Mouse (Mus musculus) C2C12 (cell line): Measurements from ENCODE around the gene Jmjd7. TPM values are rescaled to one million over a fixed set of nuclear protein-coding genes. Genes with fewer than 3 reads are reported as not detected.

Experiments used
- H3K27me3 ChIP-seq: one replicate; pipeline ENCODE4 v1.6.1; 2011; ENCODE audit not compliant: control insufficient read depth, insufficient read depth, insufficient read length
- H3K36me3 ChIP-seq: one replicate; pipeline ENCODE4 v1.6.1; 2011; ENCODE audit not compliant: control insufficient read depth, insufficient read depth
- H3K4me3 ChIP-seq: one replicate; pipeline ENCODE4 v1.5.1; 2011; ENCODE audit warnings: mild to moderate bottlenecking, control low read depth; ENCODE audit not compliant: poor library complexity, insufficient read depth, severe bottlenecking
- H3K79me2 ChIP-seq: one replicate; pipeline ENCODE4 v1.6.1; 2011; ENCODE audit not compliant: control insufficient read depth, insufficient read depth
- H3K79me3 ChIP-seq: one replicate; pipeline ENCODE4 v1.6.1; 2011; ENCODE audit warnings: low read depth, control low read depth
- H3ac ChIP-seq: one replicate; pipeline ENCODE3; 2011; ENCODE audit warnings: low read depth; ENCODE audit not compliant: control insufficient read depth, insufficient read length
- MAX ChIP-seq: IDR thresholded peaks from one replicate; pipeline ENCODE4 v1.6.1; 2011; ENCODE audit warnings: mild to moderate bottlenecking, control low read depth
- USF1 ChIP-seq: IDR thresholded peaks from one replicate; pipeline ENCODE4 v1.6.1; 2011; ENCODE audit warnings: low read depth, mild to moderate bottlenecking, control low read depth, moderate library complexity
- microRNA-seq: library from miRNA; unstranded; fragments of <30 nt; microRNA quantifications from one replicate; pipeline ENCODE4, GENCODE M21; 2019; ENCODE audit warnings: borderline microRNAs expressed
- polyA plus RNA-seq: library from polyadenylated mRNA; unstranded; fragments of >200 nt; fragmentation: generic; extraction: Trizol; gene quantifications from one replicate; pipeline ENCODE4 v1.2.1, GENCODE M21; 2012; ENCODE audit warnings: missing spikeins

Gene Jmjd7
- polyA plus RNA-seq, 1 experiment, result 8.1 TPM

GRCm38 (mm10) chr2:120076076-120076705, 48.9 kb downstream of the Jmjd7 start:
- Histone ChIP-seq H3K79me3 (no peaks in the 10 kb centered on the region), H3K79me2 (no peaks in the 10 kb centered on the region), H3K4me3 (no peak overlapping the region), H3K27me3 (peaks cover 42% of the 10 kb centered on the region), H3K36me3 (no peaks in the 10 kb centered on the region), H3ac (no peak overlapping the region)
- TF ChIP-seq MAX, result no peak
- no peak for TF ChIP-seq USF1

Small RNAs within 50 kb of the gene (microRNA-seq; reads per million reads assigned to microRNA genes)
- gene Mir7665, result not detected

Other genes starting within 250 kb of the Jmjd7 start
- gene Rpap1, start 239.9 kb upstream of the Jmjd7 start, polyA plus RNA-seq, result 14.2 TPM
- 9.3 TPM for gene Tyro3, start 229.8 kb upstream of the Jmjd7 start, polyA plus RNA-seq
- gene Mga, start 130.3 kb upstream of the Jmjd7 start, polyA plus RNA-seq, result 3.3 TPM
- 5.4 TPM for gene Mapkbp1, start 54.8 kb upstream of the Jmjd7 start, polyA plus RNA-seq
- 0.73 TPM for gene Gm28042, start within 50 bp of the Jmjd7 start, polyA plus RNA-seq
- 0.56 TPM for gene Pla2g4b, start 5.9 kb downstream of the Jmjd7 start, polyA plus RNA-seq
- gene Ehd4, start 127.1 kb downstream of the Jmjd7 start, polyA plus RNA-seq, result 60.1 TPM
- gene Pla2g4e, start 217.9 kb downstream of the Jmjd7 start, polyA plus RNA-seq, result not detected